Mouse (Mus musculus) stomach, embryonic 15.5 days (tissue): Measurements from ENCODE around the gene Cyp3a13. TPM values are rescaled to one million over a fixed set of nuclear protein-coding genes. Genes with fewer than 3 reads are reported as not detected.
"Not testable (repeated sequence)": the region's sequence is repeated elsewhere in the genome, so short reads cannot be mapped to it uniquely, and the experiment has no call there.

Experiments used
- ATAC-seq: fragments of 200-750 bp; cut with Nextera tagmentation; 2 replicates; pipeline ENCODE4 v1.8.0; 2017; ENCODE audit warnings: low read depth, moderate number of reproducible peaks, moderate TSS enrichment; ENCODE audit not compliant: insufficient read depth, low FRiP score
- H3K27ac ChIP-seq: fragments of 300-500 bp; sonication (generic); 2 replicates; pipeline ENCODE4 v1.5.1; 2015; ENCODE audit warnings: mild to moderate bottlenecking, inconsistent platforms
- H3K27me3 ChIP-seq: fragments of 300-500 bp; sonication (generic); replicated peaks from 2 replicates; pipeline ENCODE4 v1.6.1; 2015; ENCODE audit warnings: inconsistent platforms
- H3K36me3 ChIP-seq: fragments of 300-500 bp; sonication (generic); 2 replicates; pipeline ENCODE4 v1.6.1; 2015; ENCODE audit warnings: inconsistent platforms
- H3K4me1 ChIP-seq: fragments of 300-500 bp; sonication (generic); 2 replicates; pipeline ENCODE4 v1.6.1; 2015; ENCODE audit warnings: inconsistent platforms
- H3K4me2 ChIP-seq: fragments of 300-500 bp; sonication (generic); 2 replicates; pipeline ENCODE4 v1.6.1; 2015; ENCODE audit warnings: mild to moderate bottlenecking, inconsistent platforms
- H3K4me3 ChIP-seq: fragments of 300-500 bp; sonication (generic); replicated peaks from 2 replicates; pipeline ENCODE4 v1.5.1; 2015; ENCODE audit warnings: inconsistent platforms
- H3K9ac ChIP-seq: fragments of 300-500 bp; sonication (generic); 2 replicates; pipeline ENCODE4 v1.6.1; 2015; ENCODE audit warnings: inconsistent platforms
- H3K9me3 ChIP-seq: fragments of 300-500 bp; sonication (generic); 2 replicates; pipeline ENCODE4 v1.6.1; 2016; ENCODE audit warnings: inconsistent platforms
- WGBS: fragments of 180-500 bp; shearing (Covaris S2); methylation state at CpG from one replicate; pipeline ENCODE4 v1.1.7; 2015; 5-methylcytosine and 5-hydroxymethylcytosine counted together
- polyA plus RNA-seq: library from polyadenylated mRNA; unstranded; fragments of >200 nt; fragmentation: Nextera tagmentation; extraction: Ambion mirVana; gene quantifications from 2 replicates; pipeline ENCODE4 v1.2.1, GENCODE M21; 2015

The Cyp3a13 gene
- polyA plus RNA-seq, 1 experiment from 2014 or later, result 9.3 TPM

DNA sequence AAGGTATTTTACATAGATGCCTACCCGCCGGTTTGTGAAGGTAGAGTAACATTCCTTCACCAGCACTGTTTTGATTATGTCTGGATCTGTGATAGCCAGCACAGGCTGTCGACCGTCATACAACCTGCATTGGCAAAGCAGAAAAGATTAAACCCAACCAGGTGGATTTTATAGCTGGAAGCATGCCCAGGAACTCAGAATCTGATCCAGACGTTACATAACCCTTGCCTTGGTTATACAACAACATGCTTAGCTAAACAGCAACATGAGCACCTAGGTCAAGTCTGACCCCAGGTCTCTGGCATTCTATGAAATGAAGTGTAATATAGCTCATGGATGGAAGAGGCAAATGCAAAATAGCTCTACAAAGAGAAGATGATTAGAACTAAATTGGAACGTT is 5.9 kb downstream of the Cyp3a13 start:
- Histone ChIP-seq H3K4me3 (no peak overlapping the region), H3K27ac (no peak overlapping the region), H3K4me1 (no peaks in the 10 kb centered on the region), H3K9me3 (no peaks in the 10 kb centered on the region), H3K36me3 (no peaks in the 10 kb centered on the region), H3K27me3 (no peaks in the 10 kb centered on the region), H3K9ac (no peak overlapping the region), H3K4me2 (no peak overlapping the region)
- ATAC-seq, result no peak
- WGBS, result 63% methylated on average over 6 of the region's 6 CpGs

DNA sequence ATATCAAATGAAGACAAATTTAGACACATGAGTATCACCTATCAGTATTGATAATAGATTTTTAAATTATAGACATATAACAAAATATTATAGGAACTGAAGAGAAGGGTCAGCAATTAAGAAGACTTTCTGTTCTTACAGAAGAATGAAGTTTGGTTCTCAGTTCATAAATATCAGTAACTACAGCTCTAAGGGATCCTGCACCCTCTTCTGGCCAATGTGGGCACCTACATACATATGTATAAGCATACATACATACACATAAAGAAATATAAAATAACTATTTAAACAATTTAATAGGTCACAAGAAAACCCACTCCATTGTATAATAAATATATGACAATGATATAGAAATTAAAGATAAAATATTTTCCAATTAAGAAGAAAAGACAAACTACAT is 6.9 kb downstream of the Cyp3a13 start:
- Histone ChIP-seq H3K4me3 (no peak overlapping the region), H3K27me3 (no peaks in the 10 kb centered on the region), H3K4me2 (no peak overlapping the region), H3K9me3 (no peaks in the 10 kb centered on the region), H3K27ac (no peak overlapping the region), H3K9ac (no peak overlapping the region), H3K4me1 (no peaks in the 10 kb centered on the region), H3K36me3 (no peaks in the 10 kb centered on the region)
- no peak for ATAC-seq

GRCm38 (mm10) chr5:137909564-137910262 is 11.7 kb downstream of the Cyp3a13 start:
- no peak for ATAC-seq
- no peaks in the 10 kb centered on the region for H3K4me1 ChIP-seq
- H3K27ac ChIP-seq, result no peak overlapping the region
- WGBS, result 68% methylated on average over 3 of the region's 3 CpGs
- H3K9ac ChIP-seq, result no peak overlapping the region
- no peak overlapping the region for H3K4me2 ChIP-seq
- H3K9me3 ChIP-seq, result no peaks in the 10 kb centered on the region
- H3K27me3 ChIP-seq, result no peaks in the 10 kb centered on the region
- H3K4me3 ChIP-seq, result no peak overlapping the region
- H3K36me3 ChIP-seq, result no peaks in the 10 kb centered on the region

- Histone ChIP-seq H3K27me3 (no peaks in the 10 kb centered on the region), H3K27ac (no peak overlapping the region), H3K4me3 (no peak overlapping the region), H3K9me3 (no peaks in the 10 kb centered on the region), H3K4me1 (no peaks in the 10 kb centered on the region), H3K36me3 (no peaks in the 10 kb centered on the region), H3K9ac (no peak overlapping the region), H3K4me2 (no peak overlapping the region)
- 57% methylated on average over 1 of the region's 1 CpGs for WGBS
- no peak for ATAC-seq
These were observed 23.6 kb downstream of the Cyp3a13 start for GRCm38 (mm10) chr5:137897812-137898211.

GRCm38 (mm10) chr5:137892954-137893353 is 28.5 kb downstream of the Cyp3a13 start:
- no peaks in the 10 kb centered on the region for H3K27me3 ChIP-seq
- ATAC-seq, result no peak
- H3K36me3 ChIP-seq, result no peaks in the 10 kb centered on the region
- no peak overlapping the region for H3K4me3 ChIP-seq
- WGBS, result 47% methylated on average over 1 of the region's 1 CpGs
- H3K9ac ChIP-seq, result no peak overlapping the region
- H3K9me3 ChIP-seq, result no peaks in the 10 kb centered on the region
- no peak overlapping the region for H3K4me2 ChIP-seq
- no peaks in the 10 kb centered on the region for H3K4me1 ChIP-seq
- H3K27ac ChIP-seq, result no peak overlapping the region

- Histone ChIP-seq H3K4me2 (no peak overlapping the region), H3K4me1 (no peaks in the 10 kb centered on the region), H3K27ac (no peak overlapping the region), H3K4me3 (no peak overlapping the region), H3K36me3 (no peaks in the 10 kb centered on the region), H3K27me3 (no peaks in the 10 kb centered on the region), H3K9me3 (no peaks in the 10 kb centered on the region), H3K9ac (no peak overlapping the region; the same call in 1 of the 2 replicates)
- no peak for ATAC-seq
- 94% methylated on average over 1 of the region's 1 CpGs for WGBS
These were observed 33.8 kb downstream of the Cyp3a13 start for GRCm38 (mm10) chr5:137887666-137888065.

DNA sequence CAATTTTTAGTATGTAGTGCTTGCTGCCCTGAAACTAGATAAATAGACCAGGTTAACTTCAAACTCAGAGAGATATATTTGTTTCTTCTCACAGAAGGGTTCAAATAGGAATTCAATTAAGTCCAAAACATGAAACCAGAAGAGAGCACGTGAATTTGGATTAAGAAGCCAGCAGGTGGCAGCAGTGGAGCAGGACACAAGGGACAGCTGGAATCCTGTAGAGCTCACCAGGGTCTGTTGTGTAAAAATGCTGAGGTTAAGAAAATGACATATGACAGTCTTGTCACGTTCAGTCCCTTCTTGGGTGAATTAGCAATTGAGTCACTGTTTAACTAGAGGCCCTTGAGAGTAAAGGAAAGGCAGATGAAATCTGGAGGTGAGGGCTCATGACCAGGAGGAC is 35.5 kb downstream of the Cyp3a13 start:
- no peak overlapping the region for H3K9ac ChIP-seq
- no peak overlapping the region for H3K4me3 ChIP-seq
- no peak overlapping the region for H3K4me2 ChIP-seq
- no peak overlapping the region for H3K27ac ChIP-seq
- no peaks in the 10 kb centered on the region for H3K9me3 ChIP-seq
- no peaks in the 10 kb centered on the region for H3K36me3 ChIP-seq
- no peaks in the 10 kb centered on the region for H3K4me1 ChIP-seq
- H3K27me3 ChIP-seq, result no peaks in the 10 kb centered on the region
- ATAC-seq, result no peak
- WGBS, result 3% methylated on average over 2 of the region's 2 CpGs

DNA sequence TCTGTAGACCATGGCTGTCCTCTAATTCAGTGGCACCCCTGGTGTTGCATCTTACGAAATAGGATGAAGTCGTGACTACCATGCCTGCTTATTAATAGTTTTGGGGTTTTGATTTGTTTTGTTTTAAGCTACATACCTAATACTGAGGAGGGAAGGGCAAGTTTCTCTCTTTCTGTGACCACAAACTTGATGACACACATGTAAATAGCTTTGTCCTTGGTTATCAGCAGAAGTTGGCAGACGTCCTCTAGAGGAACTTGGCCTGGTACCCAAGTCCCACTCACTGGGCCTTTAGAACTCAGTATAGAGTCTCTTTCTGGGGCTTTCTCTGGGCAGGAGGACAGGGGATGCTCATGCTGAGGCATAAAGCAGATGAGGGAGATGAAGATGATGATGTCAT is 38.1 kb downstream of the Cyp3a13 start:
- H3K4me1 ChIP-seq, result no peaks in the 10 kb centered on the region
- 75% methylated on average over 3 of the region's 3 CpGs for WGBS

GRCm38 (mm10) chr5:137882922-137883321 is 38.5 kb downstream of the Cyp3a13 start:
- Histone ChIP-seq H3K4me3 (no peak overlapping the region), H3K36me3 (no peaks in the 10 kb centered on the region), H3K27ac (no peak overlapping the region), H3K9ac (no peak overlapping the region), H3K4me2 (no peak overlapping the region), H3K4me1 (no peaks in the 10 kb centered on the region), H3K9me3 (no peaks in the 10 kb centered on the region), H3K27me3 (no peaks in the 10 kb centered on the region)
- WGBS, result 71% methylated on average over 4 of the region's 4 CpGs
- no peak for ATAC-seq

More for the DNA sequence above, 38.1 kb downstream of the Cyp3a13 start:
- H3K9ac ChIP-seq, result no peak overlapping the region
- no peaks in the 10 kb centered on the region for H3K9me3 ChIP-seq
- H3K4me3 ChIP-seq, result no peak overlapping the region
- no peak for ATAC-seq
- H3K4me2 ChIP-seq, result no peak overlapping the region
- H3K36me3 ChIP-seq, result no peaks in the 10 kb centered on the region
- H3K27ac ChIP-seq, result no peak overlapping the region
- H3K27me3 ChIP-seq, result no peaks in the 10 kb centered on the region

GRCm38 (mm10) chr5:137877860-137878259 is 43.6 kb downstream of the Cyp3a13 start:
- Histone ChIP-seq H3K27me3 (no peaks in the 10 kb centered on the region), H3K9me3 (no peaks in the 10 kb centered on the region), H3K4me1 (no peaks in the 10 kb centered on the region), H3K9ac (no peak overlapping the region), H3K4me3 (no peak overlapping the region), H3K4me2 (no peak overlapping the region), H3K36me3 (no peaks in the 10 kb centered on the region), H3K27ac (no peak overlapping the region)
- no peak for ATAC-seq
- WGBS, result 53% methylated on average over 2 of the region's 2 CpGs

DNA sequence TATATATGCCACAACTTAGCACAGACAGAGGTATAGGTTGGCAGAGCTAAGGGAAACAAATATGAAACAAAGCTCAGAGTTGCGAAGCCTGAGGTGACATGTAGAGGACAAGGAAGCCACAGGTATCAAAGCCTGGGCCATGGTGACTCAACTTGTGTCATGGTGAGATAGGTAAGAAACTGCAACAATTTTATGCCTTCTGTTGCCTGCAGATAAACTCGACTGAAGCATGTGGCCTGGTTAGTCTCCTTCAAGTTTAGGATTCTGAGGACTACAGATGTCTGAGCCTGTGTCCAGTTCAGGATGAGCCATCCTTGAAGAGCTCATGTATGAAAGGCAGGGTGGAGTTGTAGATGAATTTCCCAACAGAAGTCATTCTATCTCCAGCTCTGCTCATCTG is 46.4 kb downstream of the Cyp3a13 start:
- Histone ChIP-seq H3K9ac (no peak overlapping the region), H3K4me2 (no peak overlapping the region), H3K4me3 (no peak overlapping the region), H3K4me1 (no peaks in the 10 kb centered on the region), H3K27ac (no peak overlapping the region), H3K36me3 (no peaks in the 10 kb centered on the region), H3K27me3 (no peaks in the 10 kb centered on the region), H3K9me3 (no peaks in the 10 kb centered on the region)
- 87% methylated on average over 2 of the region's 2 CpGs for WGBS
- no peak for ATAC-seq

- H3K27me3 ChIP-seq, H3K9ac ChIP-seq, H3K4me3 ChIP-seq, H3K36me3 ChIP-seq, H3K4me2 ChIP-seq, H3K4me1 ChIP-seq, H3K27ac ChIP-seq, H3K9me3 ChIP-seq, ATAC-seq: not testable (repeated sequence)
- 48% methylated on average over 1 of the region's 1 CpGs for WGBS
These were observed 49.1 kb downstream of the Cyp3a13 start for GRCm38 (mm10) chr5:137872381-137872702.
